ENCODE assay signal across 26 mouse cellular contexts in genomic region chr13:67428116-67428515, GRCm38 (mm10). TPM values are rescaled to one million over a fixed set of nuclear protein-coding genes. Genes with fewer than 3 reads are reported as not detected.
DNase-seq lines count a peak whose midpoint lies in the region; ATAC-seq and TF ChIP-seq lines count a peak whose summit lies in the region.
"Had no signal": no experiment of that assay in that cellular context is flagged by ENCODE, and none has a peak within 500 bp of the region (broad histone marks: within the 10 kb centered on the region; RNA-seq: fewer than 3 reads in every experiment).

No protein-coding gene starts in this region.

- peak overlapping the region; percentile 8 to 22; a peak in 2 of 4 replicates for H3K4me3 ChIP-seq in ES-E14 (ENCODE audit: insufficient read depth in 1 of 2, low read depth in 1 of 2, low read length in 2 of 2, poor library complexity in 1 of 2, severe bottlenecking in 1 of 2)
- no peak overlapping the region for H3K4me3 ChIP-seq in midbrain, embryonic 13.5 days (replicated peaks)
- H3K4me3 ChIP-seq: embryonic facial prominence, embryonic 15.5 days; erythroblast, embryonic 14.5 days; forebrain, embryonic 10.5 days; heart, adult 2 months; heart, embryonic 15.5 days had no signal

- intact Hi-C loops in left cerebral cortex, postnatal 36 days (cut with DNase I) = no loop called here

- peak; percentile 18 for DNase-seq in ovary, postnatal 36 days (ENCODE audit: low spot score)
- no peak for DNase-seq in ovary, postnatal 14 days (ENCODE audit: low spot score)
- DNase-seq in ES-E14 (ENCODE audit: low read depth, low spot score) = no peak
- peak; percentile 85 for DNase-seq in adrenal gland, adult 2 months
- peak; percentile 55 for DNase-seq in adrenal gland, postnatal 25 days
- DNase-seq in left cerebral cortex, postnatal 36 days (ENCODE audit: low spot score in 2 of 2) = no peak
- DNase-seq in frontal cortex, postnatal 14 days (ENCODE audit: low spot score in 2 of 2) = no peak
- DNase-seq: cerebellum, adult 8-10 months; cerebellum, postnatal 14 days; embryo, embryonic 11 days; gastrocnemius, postnatal 10 days; heart, adult 2 months; heart, postnatal 14 days had no signal

- ATAC-seq in midbrain, embryonic 13.5 days = no peak
- ATAC-seq: forebrain, embryonic 14.5 days; intestine, embryonic 16.5 days; Patski had no signal

- peaks cover 5 to 13% of the 10 kb centered on the region in 2 experiments; a peak in 2 of 4 replicates for H3K4me1 ChIP-seq in ES-E14 (ENCODE audit: control insufficient read depth in 2 of 2, insufficient read depth in 2 of 2, low read length in 2 of 2, poor library complexity in 1 of 2)
- no peaks in the 10 kb centered on the region for H3K4me1 ChIP-seq in midbrain, embryonic 13.5 days (replicated peaks)
- H3K4me1 ChIP-seq: embryonic facial prominence, embryonic 15.5 days; forebrain, embryonic 10.5 days; heart, embryonic 15.5 days had no signal

- H3K4me2 ChIP-seq in midbrain, embryonic 13.5 days (replicated peaks) = no peak overlapping the region
- H3K4me2 ChIP-seq: embryonic facial prominence, embryonic 15.5 days; heart, embryonic 11.5 days; heart, embryonic 15.5 days; hindbrain, embryonic 14.5 days had no signal

- in situ Hi-C loops in ES-E14 (cut with MboI; ENCODE audit: low sequenced_read_pairs in 2 of 2, unreplicated experiment in 2 of 2) = no loop called here

- H3K27ac ChIP-seq in ES-E14 (ENCODE audit: insufficient read depth, low read depth, low read length, poor library complexity, severe bottlenecking) = peak overlapping the region; percentile 53; the same call in 1 of the 2 replicates
- H3K27ac ChIP-seq in midbrain, embryonic 13.5 days = no peak overlapping the region
- H3K27ac ChIP-seq: embryonic facial prominence, embryonic 15.5 days; forebrain, embryonic 10.5 days; heart, adult 2 months; heart, embryonic 15.5 days; hindbrain, embryonic 14.5 days had no signal

- H3K27me3 ChIP-seq in midbrain, embryonic 13.5 days = no peaks in the 10 kb centered on the region
- H3K27me3 ChIP-seq: embryonic facial prominence, embryonic 15.5 days; heart, embryonic 15.5 days had no signal

- no peaks in the 10 kb centered on the region for H3K9me3 ChIP-seq in ES-E14 (ENCODE audit: control insufficient read depth, insufficient read depth, low read depth, low read length)
- no peaks in the 10 kb centered on the region for H3K9me3 ChIP-seq in midbrain, embryonic 13.5 days
- H3K9me3 ChIP-seq: embryonic facial prominence, embryonic 15.5 days; forebrain, embryonic 10.5 days; heart, embryonic 15.5 days had no signal

- H3K9ac ChIP-seq in ES-E14 (ENCODE audit: insufficient read depth, low read depth, low read length, poor library complexity, severe bottlenecking) = peak overlapping the region; percentile 30; the same call in 1 of the 2 replicates
- H3K9ac ChIP-seq in midbrain, embryonic 13.5 days (replicated peaks) = no peak overlapping the region
- H3K9ac ChIP-seq: embryonic facial prominence, embryonic 15.5 days; heart, embryonic 15.5 days; hindbrain, embryonic 14.5 days had no signal

- 76% methylated on average over 3 of the region's 3 CpGs for WGBS in midbrain, embryonic 13.5 days

- no peaks in the 10 kb centered on the region for H3K36me3 ChIP-seq in ES-E14 (ENCODE audit: control insufficient read depth, insufficient read depth, low read length, poor library complexity, severe bottlenecking)
- H3K36me3 ChIP-seq in midbrain, embryonic 13.5 days = no peaks in the 10 kb centered on the region
- H3K36me3 ChIP-seq: embryonic facial prominence, embryonic 15.5 days; forebrain, embryonic 10.5 days; heart, embryonic 15.5 days had no signal

TF ChIP-seq in ES-E14, 5 proteins besides CTCF, POLR2A, EP300 and RAD21:
- no peak for TF ChIP-seq MAFK (IDR thresholded peaks at IDR 0.05; ENCODE audit: insufficient read depth, low read depth, low read length)
- no peak for TF ChIP-seq HCFC1 (IDR thresholded peaks at IDR 0.05; ENCODE audit: borderline replicate concordance, insufficient read depth, low read length)
- TF ChIP-seq ZC3H11A (IDR thresholded peaks at IDR 0.05; ENCODE audit: borderline replicate concordance, low read depth, low read length) = no peak
- no peak for TF ChIP-seq CHD2 (IDR thresholded peaks at IDR 0.05; ENCODE audit: low read depth, low read length)
- TF ChIP-seq ZNF384 (IDR thresholded peaks at IDR 0.05; ENCODE audit: low read depth, low read length) = no peak

RNA-seq across cellular contexts. Expression of gene Zfp459, which starts 6.9 kb away (rescaled TPM):
- total RNA-seq in ES-E14 (2012; rRNA removed) = 15.7 and 25.5 TPM in 2 replicates
- 1 to 10 TPM in 1 of 2 experiments, under 1 TPM in 1; 0.29 to 3.9 TPM for total RNA-seq in adrenal gland, adult 2 months (2021)
- 0.02 TPM in 1 of 2 replicates, not detected in the other for polyA plus RNA-seq in adrenal gland, adult 2 months (2012; rRNA removed)
- 0.62 and 1.8 TPM in 2 replicates for total RNA-seq in adrenal gland, postnatal 25 days (2021)
- 0.58 and 0.86 TPM in 2 replicates for polyA plus RNA-seq in midbrain, embryonic 13.5 days (2015; fragmentation: Nextera tagmentation; extraction: Ambion mirVana)
- total RNA-seq in left cerebral cortex, postnatal 36 days (2021) = 1 to 10 TPM; 6.0 to 6.5 TPM
- polyA plus RNA-seq: erythroblast, embryonic 14.5 days; Patski had no signal

RNA-seq across cellular contexts. Expression of gene Zfp874a, which starts 23.3 kb away (rescaled TPM):
- total RNA-seq in ES-E14 (2012; rRNA removed) = 11.5 and 16.8 TPM in 2 replicates
- 10 to 100 TPM; 16.5 to 20.0 TPM for total RNA-seq in adrenal gland, adult 2 months (2021)
- 0.44 and 0.46 TPM in 2 replicates for polyA plus RNA-seq in adrenal gland, adult 2 months (2012; rRNA removed)
- 19.0 and 23.5 TPM in 2 replicates for total RNA-seq in adrenal gland, postnatal 25 days (2021)
- 5.2 and 7.3 TPM in 2 replicates for polyA plus RNA-seq in midbrain, embryonic 13.5 days (2015; fragmentation: Nextera tagmentation; extraction: Ambion mirVana)
- 10 to 100 TPM; 12.6 TPM for total RNA-seq in left cerebral cortex, postnatal 36 days (2021)

RNA-seq across cellular contexts. Expression of gene Zfp429, which starts 28.5 kb away (rescaled TPM):
- total RNA-seq in ES-E14 (2012; rRNA removed) = 4.3 and 10.1 TPM in 2 replicates
- 1 to 10 TPM; 3.5 to 4.7 TPM for total RNA-seq in adrenal gland, adult 2 months (2021)
- polyA plus RNA-seq in adrenal gland, adult 2 months (2012; rRNA removed) = 1.4 TPM in 1 of 2 replicates, not detected in the other
- total RNA-seq in adrenal gland, postnatal 25 days (2021) = 4.4 and 6.1 TPM in 2 replicates
- 4.0 and 5.2 TPM in 2 replicates for polyA plus RNA-seq in midbrain, embryonic 13.5 days (2015; fragmentation: Nextera tagmentation; extraction: Ambion mirVana)
- total RNA-seq in left cerebral cortex, postnatal 36 days (2021) = 1 to 10 TPM; 3.2 to 3.7 TPM

RNA-seq across cellular contexts. Expression of gene Zfp456, which starts 52.5 kb away (rescaled TPM):
- total RNA-seq in ES-E14 (2012; rRNA removed) = 1.9 and 2.3 TPM in 2 replicates
- total RNA-seq in adrenal gland, adult 2 months (2021) = 1 to 10 TPM in 1 of 2 experiments, under 1 TPM in 1; 0.98 to 1.4 TPM
- polyA plus RNA-seq in adrenal gland, adult 2 months (2012; rRNA removed) = not detected in 2 replicates
- total RNA-seq in adrenal gland, postnatal 25 days (2021) = 1.3 and 2.5 TPM in 2 replicates
- polyA plus RNA-seq in midbrain, embryonic 13.5 days (2015; fragmentation: Nextera tagmentation; extraction: Ambion mirVana) = 0.52 and 1.0 TPM in 2 replicates
- total RNA-seq in left cerebral cortex, postnatal 36 days (2021) = 1 to 10 TPM in 1 of 2 experiments, under 1 TPM in 1; 0.86 to 1.2 TPM
- polyA plus RNA-seq: erythroblast, embryonic 14.5 days had no signal

RNA-seq across cellular contexts. Expression of gene Gm28041, which starts 52.6 kb away (rescaled TPM):
- 0.74 and 0.80 TPM in 2 replicates for total RNA-seq in ES-E14 (2012; rRNA removed)
- 1 to 10 TPM; 1.1 TPM for total RNA-seq in adrenal gland, adult 2 months (2021)
- not detected in 2 replicates for polyA plus RNA-seq in adrenal gland, adult 2 months (2012; rRNA removed)
- 2.2 TPM in 1 of 2 replicates, not detected in the other for total RNA-seq in adrenal gland, postnatal 25 days (2021)
- 0.44 TPM in 1 of 2 replicates, not detected in the other for polyA plus RNA-seq in midbrain, embryonic 13.5 days (2015; fragmentation: Nextera tagmentation; extraction: Ambion mirVana)
- total RNA-seq in left cerebral cortex, postnatal 36 days (2021) = under 1 TPM in 1 of 2 experiments, not detected in 1; 0.52 TPM
- total RNA-seq: common myeloid progenitor, adult 5-6 weeks; gastrocnemius, postnatal 10 days had no signal
- polyA plus RNA-seq: embryonic facial prominence, embryonic 11.5 days; embryonic facial prominence, embryonic 15.5 days; erythroblast, embryonic 14.5 days; forebrain, embryonic 14.5 days; gonadal fat pad, adult 2 months; heart, adult 2 months; hindbrain, embryonic 14.5 days; intestine, embryonic 16.5 days had no signal

Comparison
In these comparisons a context has a peak if more than half of its experiments do, and no peak if none do; other contexts are left out.
1. DNase-seq: peak in ovary, postnatal 36 days (single experiment), adrenal gland, adult 2 months (single experiment) and adrenal gland, postnatal 25 days (single experiment); none in ovary, postnatal 14 days (single experiment), ES-E14 (single experiment), left cerebral cortex, postnatal 36 days (0 of 2) and frontal cortex, postnatal 14 days (0 of 2).